Comparison of ENCODE assay signal across 9 mouse cellular contexts in genomic region chr14:31640346-31640889, GRCm38 (mm10). TPM values are rescaled to one million over a fixed set of nuclear protein-coding genes. Genes with fewer than 3 reads are reported as not detected.
DNase-seq lines count a peak whose midpoint lies in the region; ATAC-seq and TF ChIP-seq lines count a peak whose summit lies in the region.
"Had no signal": no experiment of that assay in that cellular context is flagged by ENCODE, and none has a peak within 500 bp of the region (broad histone marks: within the 10 kb centered on the region; RNA-seq: fewer than 3 reads in every experiment).

Gene Gm49387 (minus strand): TSS chr14:31640878.

- H3K27ac ChIP-seq in CH12.LX (ENCODE audit: insufficient read depth, low read depth) = peak within 1 kb of the TSS; percentile 89
- H3K27ac ChIP-seq in limb, embryonic 15.5 days = peak within 1 kb of the TSS; percentile 96

- H3K27me3 ChIP-seq in CH12.LX (replicated peaks) = no peaks in the 10 kb centered on the region
- no peaks in the 10 kb centered on the region for H3K27me3 ChIP-seq in limb, embryonic 15.5 days
- no peaks in the 10 kb centered on the region for H3K27me3 ChIP-seq in splenic B cell, adult 2 months (ENCODE audit: control insufficient read depth, insufficient read depth, low read length, poor library complexity, severe bottlenecking)

- peaks cover 3 to 28% of the 10 kb centered on the region in 2 experiments for H3K4me1 ChIP-seq in CH12.LX (ENCODE audit: control insufficient read depth in 1 of 2, insufficient read depth in 2 of 2)
- H3K4me1 ChIP-seq in limb, embryonic 15.5 days = peaks cover 13% of the 10 kb centered on the region

- 3% methylated on average over 26 of the region's 26 CpGs for WGBS in limb, embryonic 15.5 days

- no peak for TF ChIP-seq RAD21 in CH12.LX (IDR thresholded peaks at IDR 0.05; ENCODE audit: low read depth, low read length)

- peak; percentile 50 for ATAC-seq in erythroid progenitor cell, adult 5-6 weeks (replicated peaks; ENCODE audit: low FRiP score, poor library complexity, severe bottlenecking)
- ATAC-seq in limb, embryonic 15.5 days (ENCODE audit: insufficient number of reproducible peaks, low FRiP score, low TSS enrichment, low read depth) = peak; percentile 20; the same call in 1 of the 2 replicates

- no peak for TF ChIP-seq CTCF in CH12.LX (conservative IDR thresholded peaks at IDR 0.05 in 1 of 2, IDR thresholded peaks at IDR 0.05 in 1 of 2; ENCODE audit: low read depth in 2 of 2, low read length in 2 of 2)

- no peaks in the 10 kb centered on the region; the same call in 1 of the 2 replicates for H3K79me2 ChIP-seq in CH12.LX (replicated peaks; ENCODE audit: control insufficient read depth, extremely low read depth, insufficient read depth, poor library complexity, severe bottlenecking)

- peak within 1 kb of the TSS; percentile 64 to 82 (median 70) for H3K4me3 ChIP-seq in CH12.LX (replicated peaks in 1 of 3; ENCODE audit: low read depth in 2 of 3, low read length in 2 of 3, poor library complexity in 1 of 3)
- H3K4me3 ChIP-seq in limb, embryonic 15.5 days = peak within 1 kb of the TSS; percentile 83

- peak; percentile 30 for DNase-seq in gastrocnemius, postnatal 10 days
- DNase-seq in gastrocnemius, postnatal 36 days = no peak
- no peak for DNase-seq in CH12.LX (ENCODE audit: extremely low read depth)
- peak; percentile 24 for DNase-seq in splenic B cell, adult 2 months (ENCODE audit: low read depth, low spot score)
- DNase-seq in layer of hippocampus, adult 11-12 months (ENCODE audit: low spot score) = no peak
- no peak for DNase-seq in gastrocnemius, postnatal 4 days (ENCODE audit: low spot score in 2 of 2)

- dilution Hi-C loops in CH12.LX (cut with MboI; ENCODE audit: extremely low pct_ligation_motif_present, extremely low pct_unique_long_range_greater_than_20kb, low sequenced_read_pairs) = no loop called here

- intact Hi-C loops in gastrocnemius, postnatal 36 days (cut with DNase I) = no loop called here

- no peak for TF ChIP-seq POLR2A in CH12.LX (IDR thresholded peaks at IDR 0.05; ENCODE audit: low read depth, low read length)

- peak within 1 kb of the TSS; percentile 76 for H3K9ac ChIP-seq in CH12.LX (ENCODE audit: insufficient read depth, low read depth)
- peak within 1 kb of the TSS; percentile 60 for H3K9ac ChIP-seq in limb, embryonic 15.5 days

- no peaks in the 10 kb centered on the region for H3K9me3 ChIP-seq in CH12.LX (replicated peaks; ENCODE audit: low read length)
- no peaks in the 10 kb centered on the region for H3K9me3 ChIP-seq in limb, embryonic 15.5 days

- TF ChIP-seq EP300 in CH12.LX (IDR thresholded peaks at IDR 0.05; ENCODE audit: low read length) = no peak

- in situ Hi-C loops in CH12.LX (cut with MboI; ENCODE audit: low pct_ligation_motif_present, low pct_unique_long_range_greater_than_20kb, low sequenced_read_pairs) = no loop called here

- H3K4me2 ChIP-seq in CH12.LX (ENCODE audit: insufficient read depth, low read depth, poor library complexity, severe bottlenecking) = peak within 1 kb of the TSS; percentile 97
- peak within 1 kb of the TSS; percentile 89 for H3K4me2 ChIP-seq in limb, embryonic 15.5 days

- peaks cover 0 to 2% of the 10 kb centered on the region in 2 experiments for H3K36me3 ChIP-seq in CH12.LX (replicated peaks in 1 of 2; ENCODE audit: control insufficient read depth in 1 of 2, insufficient read depth in 1 of 2, low read length in 1 of 2)
- no peaks in the 10 kb centered on the region for H3K36me3 ChIP-seq in limb, embryonic 15.5 days
- H3K36me3 ChIP-seq in splenic B cell, adult 2 months (ENCODE audit: control insufficient read depth, insufficient read depth, low read length, poor library complexity, severe bottlenecking) = no peaks in the 10 kb centered on the region

TF ChIP-seq in CH12.LX, 34 proteins besides CTCF, POLR2A, EP300 and RAD21:
- TF ChIP-seq KAT2A (IDR thresholded peaks at IDR 0.05; ENCODE audit: insufficient replicate concordance, low read length) = no peak
- TF ChIP-seq USF1 (IDR thresholded peaks at IDR 0.05; ENCODE audit: low read depth, low read length) = no peak
- TF ChIP-seq UBTF (IDR thresholded peaks at IDR 0.05; ENCODE audit: low read depth, low read length) = no peak
- no peak for TF ChIP-seq MAZ (IDR thresholded peaks at IDR 0.05; ENCODE audit: low read depth, low read length)
- TF ChIP-seq NELFE (IDR thresholded peaks at IDR 0.05; ENCODE audit: low read depth, low read length) = no peak
- no peak for TF ChIP-seq TBP (conservative IDR thresholded peaks at IDR 0.05; ENCODE audit: low read depth, low read length)
- no peak for TF ChIP-seq JUND (conservative IDR thresholded peaks at IDR 0.05; ENCODE audit: low read depth, low read length)
- no peak for TF ChIP-seq GABPA (IDR thresholded peaks at IDR 0.05; ENCODE audit: insufficient replicate concordance, low read depth, low read length)
- no peak for TF ChIP-seq CHD1 (IDR thresholded peaks at IDR 0.05; ENCODE audit: low read depth, low read length)
- TF ChIP-seq ZC3H11A (IDR thresholded peaks at IDR 0.05; ENCODE audit: low read depth, low read length) = no peak

RNA-seq across cellular contexts. Expression of gene Gm49387, which starts in this region (rescaled TPM):
- under 1 TPM in 1 of 2 experiments, not detected in 1; 0.56 TPM for total RNA-seq in gastrocnemius, postnatal 10 days (2021)
- 1 to 10 TPM in 1 of 2 experiments, not detected in 1; 1.6 TPM for total RNA-seq in gastrocnemius, postnatal 36 days (2021)
- total RNA-seq in CH12.LX (2012; rRNA removed) (not detected in 2 replicates), CH12.LX (2014; rRNA removed) (not detected in 2 replicates)
- 0.71 TPM in 1 of 2 replicates, not detected in the other for polyA plus RNA-seq in CH12.LX (2012; ENCODE audit: insufficient read length, low read depth)
- total RNA-seq in erythroid progenitor cell, adult 5-6 weeks (2015; ENCODE audit: low replicate concordance) = not detected in 2 replicates
- total RNA-seq in erythroid progenitor cell, adult 5-6 weeks (2017; ENCODE audit: low replicate concordance) = not detected in 2 replicates
- polyA plus RNA-seq in limb, embryonic 15.5 days (2015; fragmentation: Nextera tagmentation; extraction: Ambion mirVana) = 0.97 and 1.7 TPM in 2 replicates
- total RNA-seq in gastrocnemius, postnatal 4 days (2021) = not detected
- total RNA-seq: hematopoietic stem cell, adult 5-6 weeks had no signal

Comparison
In these comparisons a context has a peak if more than half of its experiments do, and no peak if none do; other contexts are left out.
1. Peak in DNase-seq in gastrocnemius, postnatal 10 days; RNA of the gene not detected or under 1 TPM.
2. Peak in ATAC-seq in erythroid progenitor cell, adult 5-6 weeks; RNA of the gene not detected or under 1 TPM.